Mouse (Mus musculus) bone marrow, adult 2 months (tissue): Measurements from ENCODE around the gene Bcar3. TPM values are rescaled to one million over a fixed set of nuclear protein-coding genes. Genes with fewer than 3 reads are reported as not detected.

Source experiments
- H3K27ac ChIP-seq: fragments of 200-500 bp; 2 replicates; pipeline ENCODE4 v1.5.1; 2012; ENCODE audit warnings: low read depth, mild to moderate bottlenecking, control low read depth, inconsistent platforms, low read length; ENCODE audit not compliant: control insufficient read depth, poor library complexity, insufficient read depth
- H3K4me1 ChIP-seq: fragments of 200-500 bp; 2 replicates; pipeline ENCODE4 v1.6.1; 2011; ENCODE audit warnings: low read length; ENCODE audit not compliant: control insufficient read depth, insufficient read depth
- H3K4me3 ChIP-seq: fragments of 200-500 bp; replicated peaks from 2 replicates; pipeline ENCODE3; 2011; ENCODE audit warnings: mild to moderate bottlenecking, low read depth, low read length, control low read depth; ENCODE audit not compliant: control insufficient read depth
- CTCF ChIP-seq: fragments of 200-500 bp; IDR thresholded peaks from 2 replicates; pipeline ENCODE4 v1.5.1; 2011; ENCODE audit warnings: low read length, control low read depth; ENCODE audit not compliant: control insufficient read depth, insufficient read depth
- POLR2A ChIP-seq: fragments of 200-500 bp; IDR thresholded peaks from 2 replicates; pipeline ENCODE4 v1.6.1; 2011; ENCODE audit warnings: low read depth, mild to moderate bottlenecking, control low read depth, low read length, borderline replicate concordance; ENCODE audit not compliant: control insufficient read depth
- WGBS: fragments of 180-500 bp; shearing (Covaris S2); methylation state at CpG from one replicate; pipeline ENCODE4 v1.1.7; 2018; 5-methylcytosine and 5-hydroxymethylcytosine counted together
- polyA plus RNA-seq: library from polyadenylated mRNA; stranded (reverse); fragments of >200 nt; gene quantifications from 2 replicates; pipeline ENCODE4 v1.2.4, GENCODE M21; 2011; ENCODE audit warnings: low replicate concordance; ENCODE audit not compliant: missing spikeins, insufficient read depth, insufficient read length

The Bcar3 gene
- polyA plus RNA-seq, 1 experiment: 2.2 TPM

- no peak overlapping the region for H3K27ac ChIP-seq
- WGBS: 51% methylated on average over 17 of the region's 17 CpGs
- no peak overlapping the region for H3K4me3 ChIP-seq
- no peaks in the 10 kb centered on the region for H3K4me1 ChIP-seq
- TF ChIP-seq CTCF: no peak
- TF ChIP-seq POLR2A: no peak
Measured at GRCm38 (mm10) chr3:122413729-122414561, 120.0 kb downstream of the Bcar3 start.

- 79% methylated on average over 8 of the region's 8 CpGs for WGBS
- TF ChIP-seq CTCF: no peak
- TF ChIP-seq POLR2A: no peak
- Histone ChIP-seq H3K4me1 (no peaks in the 10 kb centered on the region), H3K27ac (no peak overlapping the region), H3K4me3 (no peak overlapping the region)
Measured at GRCm38 (mm10) chr3:122414868-122415267, 120.9 kb downstream of the Bcar3 start.

GRCm38 (mm10) chr3:122417466-122417865 lies 123.5 kb downstream of the Bcar3 start:
- Histone ChIP-seq H3K27ac (no peak overlapping the region), H3K4me3 (no peak overlapping the region), H3K4me1 (no peaks in the 10 kb centered on the region)
- no peak for TF ChIP-seq CTCF
- TF ChIP-seq POLR2A: no peak
- 80% methylated on average over 11 of the region's 11 CpGs for WGBS

- 28% methylated on average over 16 of the region's 16 CpGs for WGBS
- H3K4me3 ChIP-seq: no peak overlapping the region
- no peaks in the 10 kb centered on the region; the same call in 1 of the 2 replicates for H3K4me1 ChIP-seq
- no peak for TF ChIP-seq POLR2A
- TF ChIP-seq CTCF: no peak
- no peak overlapping the region for H3K27ac ChIP-seq
Measured at GRCm38 (mm10) chr3:122418564-122419274, 124.8 kb downstream of the Bcar3 start.

GRCm38 (mm10) chr3:122419610-122420409 lies 125.9 kb downstream of the Bcar3 start:
- Histone ChIP-seq H3K4me1 (no peaks in the 10 kb centered on the region; the same call in 1 of the 2 replicates), H3K4me3 (peak overlapping the region; percentile 78), H3K27ac (peak overlapping the region; percentile 38)
- TF ChIP-seq CTCF (no peak), POLR2A (peak; percentile 74; the same call in 1 of the 2 replicates)
- WGBS: under 1% methylated on average over 63 of the region's 63 CpGs

- Histone ChIP-seq H3K4me3 (peak overlapping the region; percentile 78), H3K4me1 (no peaks in the 10 kb centered on the region; the same call in 1 of the 2 replicates), H3K27ac (peak overlapping the region; percentile 38; the same call in 1 of the 2 replicates)
- no peak for TF ChIP-seq POLR2A
- TF ChIP-seq CTCF: no peak
- 2% methylated on average over 15 of the region's 15 CpGs for WGBS
Measured at GRCm38 (mm10) chr3:122420410-122420774, 126.5 kb downstream of the Bcar3 start.

- Histone ChIP-seq H3K4me3 (no peak overlapping the region), H3K27ac (no peak overlapping the region), H3K4me1 (no peaks in the 10 kb centered on the region; the same call in 1 of the 2 replicates)
- 61% methylated on average over 13 of the region's 13 CpGs for WGBS
- no peak for TF ChIP-seq CTCF
- no peak for TF ChIP-seq POLR2A
Measured at GRCm38 (mm10) chr3:122421042-122421702, 127.2 kb downstream of the Bcar3 start.

- no peak overlapping the region for H3K27ac ChIP-seq
Measured at GRCm38 (mm10) chr3:122421802-122422201, 127.9 kb downstream of the Bcar3 start.

More at GRCm38 (mm10) chr3:122421802-122422201, 127.9 kb downstream of the Bcar3 start:
- Histone ChIP-seq H3K4me3 (no peak overlapping the region), H3K4me1 (no peaks in the 10 kb centered on the region; the same call in 1 of the 2 replicates)
- WGBS: 83% methylated on average over 7 of the region's 7 CpGs
- no peak for TF ChIP-seq POLR2A
